Mouse (Mus musculus): ENCODE results near the gene Lgsn. TPM values are rescaled to one million over a fixed set of nuclear protein-coding genes. Genes with fewer than 3 reads are reported as not detected.

The Lgsn gene
- not detected in 2 replicates for polyA plus RNA-seq (2012)

DNA sequence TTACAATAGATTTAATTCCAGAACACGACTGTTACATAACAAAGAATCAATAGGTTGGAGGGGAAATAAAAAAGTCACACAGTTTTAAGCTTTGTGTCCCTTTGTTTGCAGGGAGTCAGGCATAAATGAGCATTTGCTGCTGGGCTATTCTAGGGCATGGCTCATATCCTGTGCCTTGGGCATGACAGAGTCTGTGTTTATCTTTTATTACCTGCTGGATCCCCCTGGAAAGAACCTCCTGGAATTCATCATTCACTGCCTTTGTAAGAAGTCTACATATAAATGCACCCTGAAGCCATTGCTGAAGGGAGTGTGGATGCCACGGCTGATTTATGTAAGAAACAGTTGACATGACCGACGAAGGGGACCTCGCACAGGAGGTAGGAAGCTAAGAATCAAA lies at the start of gene Lgsn:
TSS of gene Lgsn (plus strand) at position 301 of the 400 bp plus-strand sequence.
- TF ChIP-seq GATA1 (IDR thresholded peaks at IDR 0.05; ENCODE audit: low read length): no peak
- no peak for TF ChIP-seq TAL1 (IDR thresholded peaks at IDR 0.05; ENCODE audit: low read length)
- no peaks in the 10 kb centered on the region for H3K9me3 ChIP-seq (ENCODE audit: control insufficient read depth, low read length)
- H3K36me3 ChIP-seq (ENCODE audit: control insufficient read depth): no peaks in the 10 kb centered on the region
- H3K4me3 ChIP-seq (replicated peaks): no peak within 1 kb of the TSS
- H3K27me3 ChIP-seq (ENCODE audit: control insufficient read depth): no peaks in the 10 kb centered on the region
- no peaks in the 10 kb centered on the region for H3K4me1 ChIP-seq (ENCODE audit: control insufficient read depth)

DNA sequence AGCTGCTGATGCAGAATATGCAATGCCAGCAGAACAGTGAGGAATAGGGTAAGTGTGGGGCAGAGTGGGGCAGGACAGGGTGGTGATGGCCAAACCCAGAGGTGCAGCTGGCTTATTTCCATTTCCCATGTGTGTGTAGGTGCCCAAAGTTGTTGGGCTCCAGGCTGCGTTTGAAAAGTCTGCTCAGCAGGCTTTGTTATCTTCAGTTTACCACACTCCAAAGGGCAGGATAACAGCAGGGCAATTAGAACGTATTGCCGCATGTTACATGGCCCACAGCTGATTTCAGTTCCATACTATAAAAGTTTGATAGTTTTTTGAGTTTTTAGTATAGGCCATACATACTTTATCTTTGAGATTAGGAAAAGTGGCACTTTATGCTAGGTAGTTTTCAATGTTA lies 37.8 kb upstream of the Lgsn start:
- Histone ChIP-seq H3K27me3 (ENCODE audit: control insufficient read depth) (no peaks in the 10 kb centered on the region), H3K4me3 (replicated peaks) (no peak overlapping the region), H3K36me3 (ENCODE audit: control insufficient read depth) (no peaks in the 10 kb centered on the region), H3K4me1 (ENCODE audit: control insufficient read depth) (no peaks in the 10 kb centered on the region), H3K9me3 (ENCODE audit: control insufficient read depth, low read length) (no peaks in the 10 kb centered on the region)
- no peak for TF ChIP-seq GATA1 (IDR thresholded peaks at IDR 0.05; ENCODE audit: low read length)

DNA sequence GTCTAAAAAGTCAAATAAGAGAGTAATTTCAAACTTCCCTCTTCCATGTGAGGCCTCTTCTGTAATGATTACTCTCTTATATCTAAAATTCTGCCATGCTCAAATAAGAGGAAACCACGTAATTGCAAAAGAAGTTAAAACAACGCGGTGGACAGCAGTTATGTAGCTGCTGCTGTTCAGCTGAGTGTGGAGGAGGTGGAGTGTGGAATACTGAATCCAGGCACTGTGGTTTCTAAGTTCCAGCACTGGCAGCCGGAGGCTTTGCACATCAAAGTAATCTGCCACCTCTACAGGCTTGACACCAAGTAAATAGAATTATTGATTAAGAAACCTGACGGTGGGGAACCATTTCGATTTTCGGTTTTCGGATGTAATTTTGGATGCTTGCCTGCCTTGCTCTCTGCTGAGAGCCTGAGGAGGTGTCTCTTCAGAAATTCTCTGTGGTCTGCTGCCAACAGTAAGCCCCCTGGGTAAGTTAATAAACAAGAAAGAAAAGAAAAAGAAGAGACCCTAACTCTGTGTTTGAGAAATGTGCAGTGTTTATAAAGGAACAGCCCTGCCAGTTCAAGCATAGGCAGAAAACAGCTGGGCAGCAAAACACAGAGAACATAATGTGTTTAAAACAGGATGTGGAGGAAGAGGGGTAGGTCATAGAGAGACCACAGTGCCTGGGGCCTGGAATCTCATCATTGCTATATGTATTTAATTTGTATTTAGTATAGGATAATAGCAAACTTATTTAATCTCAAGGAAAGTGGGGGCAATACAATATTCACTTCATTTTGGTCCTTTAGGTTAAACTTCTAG lies 33.7 kb upstream of the Lgsn start:
- no peaks in the 10 kb centered on the region for H3K27me3 ChIP-seq (ENCODE audit: control insufficient read depth)

GRCm38 (mm10) chr1:31143571-31143970 lies 32.6 kb upstream of the Lgsn start:
- no peak overlapping the region for H3K4me3 ChIP-seq (replicated peaks)
- no peaks in the 10 kb centered on the region for H3K4me1 ChIP-seq (ENCODE audit: control insufficient read depth)

More for the DNA sequence above, 33.7 kb upstream of the Lgsn start:
- no peaks in the 10 kb centered on the region for H3K9me3 ChIP-seq (ENCODE audit: control insufficient read depth, low read length)
- no peak overlapping the region for H3K4me3 ChIP-seq (replicated peaks)
- TF ChIP-seq TAL1 (IDR thresholded peaks at IDR 0.05; ENCODE audit: low read length) (no peak), GATA1 (IDR thresholded peaks at IDR 0.05; ENCODE audit: low read length) (no peak)
- no peaks in the 10 kb centered on the region for H3K36me3 ChIP-seq (ENCODE audit: control insufficient read depth)
- H3K4me1 ChIP-seq (ENCODE audit: control insufficient read depth): no peaks in the 10 kb centered on the region

GRCm38 (mm10) chr1:31149671-31150070 lies 26.5 kb upstream of the Lgsn start:
- Histone ChIP-seq H3K9me3 (ENCODE audit: control insufficient read depth, low read length) (no peaks in the 10 kb centered on the region), H3K36me3 (ENCODE audit: control insufficient read depth) (no peaks in the 10 kb centered on the region), H3K27me3 (ENCODE audit: control insufficient read depth) (no peaks in the 10 kb centered on the region), H3K4me1 (ENCODE audit: control insufficient read depth) (no peaks in the 10 kb centered on the region), H3K4me3 (replicated peaks) (no peak overlapping the region)
- no peak for TF ChIP-seq TAL1 (IDR thresholded peaks at IDR 0.05; ENCODE audit: low read length)
- TF ChIP-seq GATA1 (IDR thresholded peaks at IDR 0.05; ENCODE audit: low read length): no peak

More at GRCm38 (mm10) chr1:31143571-31143970, 32.6 kb upstream of the Lgsn start:
- H3K9me3 ChIP-seq (ENCODE audit: control insufficient read depth, low read length): no peaks in the 10 kb centered on the region
- H3K27me3 ChIP-seq (ENCODE audit: control insufficient read depth): no peaks in the 10 kb centered on the region
- TF ChIP-seq TAL1 (IDR thresholded peaks at IDR 0.05; ENCODE audit: low read length): no peak
- TF ChIP-seq GATA1 (IDR thresholded peaks at IDR 0.05; ENCODE audit: low read length): no peak
- H3K36me3 ChIP-seq (ENCODE audit: control insufficient read depth): no peaks in the 10 kb centered on the region

GRCm38 (mm10) chr1:31150546-31150945 lies 25.7 kb upstream of the Lgsn start:
- H3K36me3 ChIP-seq (ENCODE audit: control insufficient read depth): no peaks in the 10 kb centered on the region
- H3K4me1 ChIP-seq (ENCODE audit: control insufficient read depth): no peaks in the 10 kb centered on the region
- no peaks in the 10 kb centered on the region for H3K9me3 ChIP-seq (ENCODE audit: control insufficient read depth, low read length)
- TF ChIP-seq TAL1 (IDR thresholded peaks at IDR 0.05; ENCODE audit: low read length): no peak
- no peaks in the 10 kb centered on the region for H3K27me3 ChIP-seq (ENCODE audit: control insufficient read depth)
- H3K4me3 ChIP-seq (replicated peaks): no peak overlapping the region

DNA sequence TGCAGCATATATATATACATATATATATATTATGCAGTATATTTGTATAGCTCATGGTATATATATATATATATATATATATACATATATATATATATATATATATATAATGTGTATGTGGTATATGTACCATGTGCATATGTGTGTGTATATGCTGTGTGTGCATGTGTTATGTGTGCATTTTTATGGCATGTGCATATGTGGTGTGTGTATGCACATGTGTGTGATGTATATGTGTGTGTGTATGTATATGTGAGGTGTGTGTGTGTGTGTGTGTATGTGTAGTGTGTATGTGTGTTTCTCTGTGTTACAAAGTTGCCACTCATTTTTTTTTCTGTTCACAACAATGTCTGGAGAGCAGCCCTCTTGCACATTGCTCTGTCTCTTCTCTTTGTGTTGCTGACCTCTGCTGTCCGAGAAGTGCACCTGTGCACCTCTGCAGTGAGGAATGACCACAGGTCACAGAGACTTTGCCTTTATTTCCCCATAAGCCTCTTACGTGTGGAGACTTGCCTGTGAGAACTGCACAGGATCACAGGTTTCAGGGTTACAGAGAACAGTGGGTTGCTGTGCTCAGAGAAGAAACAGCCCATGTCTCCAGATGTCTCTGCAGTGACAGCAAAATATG lies 23.3 kb upstream of the Lgsn start:
- H3K36me3 ChIP-seq (ENCODE audit: control insufficient read depth): no peaks in the 10 kb centered on the region
- no peaks in the 10 kb centered on the region for H3K4me1 ChIP-seq (ENCODE audit: control insufficient read depth)
- TF ChIP-seq GATA1 (IDR thresholded peaks at IDR 0.05; ENCODE audit: low read length): no peak
- TF ChIP-seq TAL1 (IDR thresholded peaks at IDR 0.05; ENCODE audit: low read length): no peak
- H3K4me3 ChIP-seq (replicated peaks): no peak overlapping the region
- H3K9me3 ChIP-seq (ENCODE audit: control insufficient read depth, low read length): no peaks in the 10 kb centered on the region
- no peaks in the 10 kb centered on the region for H3K27me3 ChIP-seq (ENCODE audit: control insufficient read depth)

GRCm38 (mm10) chr1:31153793-31154349 lies 22.3 kb upstream of the Lgsn start:
- no peaks in the 10 kb centered on the region for H3K4me1 ChIP-seq (ENCODE audit: control insufficient read depth)
- no peak overlapping the region for H3K4me3 ChIP-seq (replicated peaks)
- H3K9me3 ChIP-seq (ENCODE audit: control insufficient read depth, low read length): no peaks in the 10 kb centered on the region
- H3K27me3 ChIP-seq (ENCODE audit: control insufficient read depth): no peaks in the 10 kb centered on the region
- H3K36me3 ChIP-seq (ENCODE audit: control insufficient read depth): no peaks in the 10 kb centered on the region
- TF ChIP-seq TAL1 (IDR thresholded peaks at IDR 0.05; ENCODE audit: low read length) (no peak), GATA1 (IDR thresholded peaks at IDR 0.05; ENCODE audit: low read length) (no peak)

GRCm38 (mm10) chr1:31156185-31156584 lies 20.0 kb upstream of the Lgsn start:
- no peaks in the 10 kb centered on the region for H3K36me3 ChIP-seq (ENCODE audit: control insufficient read depth)
- no peak overlapping the region for H3K4me3 ChIP-seq (replicated peaks)
- H3K4me1 ChIP-seq (ENCODE audit: control insufficient read depth): no peaks in the 10 kb centered on the region
- H3K9me3 ChIP-seq (ENCODE audit: control insufficient read depth, low read length): no peaks in the 10 kb centered on the region
- TF ChIP-seq TAL1 (IDR thresholded peaks at IDR 0.05; ENCODE audit: low read length) (no peak), GATA1 (IDR thresholded peaks at IDR 0.05; ENCODE audit: low read length) (no peak)
- no peaks in the 10 kb centered on the region for H3K27me3 ChIP-seq (ENCODE audit: control insufficient read depth)

All from erythroblast, embryonic 14.5 days (primary cell).